Mouse (Mus musculus) adrenal gland, adult 8-10 months (tissue): ENCODE data around the gene Stat5b. TPM values are rescaled to one million over a fixed set of nuclear protein-coding genes. Genes with fewer than 3 reads are reported as not detected.

ENCODE experiments used
- DNase-seq: peaks from one replicate; pipeline ENCODE4 v3.0.0; 2022
- total RNA-seq, 4 experiments: library from RNA; stranded (reverse); gene quantifications; 2 replicates each; pipeline ENCODE4 v1.2.4; 2022

The Stat5b gene
- 10 to 100 TPM; 64.5 to 92.1 (median 73.7) TPM for total RNA-seq

- peak; percentile 56 for DNase-seq
Observed at GRCm38 (mm10) chr11:100850038-100850777, at the start of gene Stat5b. TSS of gene Stat5b (minus strand) at chr11:100850724.

DNA sequence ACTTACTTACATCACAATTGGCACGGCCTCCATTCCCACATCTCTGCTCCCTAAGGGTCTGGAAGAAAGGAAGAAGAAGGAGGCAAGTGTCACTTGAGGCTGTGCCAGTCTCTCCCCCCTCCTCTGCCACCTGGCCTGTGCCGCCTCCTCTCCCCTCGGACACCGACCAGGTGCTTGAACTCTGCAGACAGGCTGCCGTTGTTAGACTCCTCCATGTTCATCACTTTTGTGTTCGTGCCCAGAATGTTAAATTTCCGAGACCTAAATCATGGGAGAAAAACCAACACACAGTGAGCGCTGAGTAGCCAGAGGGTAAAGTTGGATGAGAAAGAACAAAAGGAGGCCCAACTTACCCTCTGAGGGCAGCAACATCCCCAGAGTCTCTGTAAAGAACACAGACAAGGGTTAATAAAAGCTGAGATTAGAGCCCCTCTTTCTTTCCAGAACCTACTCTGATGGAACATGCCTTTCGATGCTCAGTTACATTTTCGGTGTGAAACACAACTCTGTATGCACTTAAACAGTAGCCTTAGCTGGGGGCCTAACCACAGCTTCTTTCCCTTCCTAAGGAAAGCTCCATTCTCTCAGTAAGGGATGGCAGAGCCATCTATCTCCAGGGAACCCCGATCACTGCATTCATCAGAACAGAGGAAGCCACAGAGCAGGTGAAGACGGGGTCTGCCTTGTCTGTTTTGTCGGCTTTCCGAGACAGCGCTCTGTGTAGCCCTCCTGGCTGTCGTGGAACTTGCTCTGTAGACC, 48.1 kb upstream of the Stat5b start:
- DNase-seq, result no peak

GRCm38 (mm10) chr11:100897294-100898231, 47.0 kb upstream of the Stat5b start:
- DNase-seq, result no peak

DNA sequence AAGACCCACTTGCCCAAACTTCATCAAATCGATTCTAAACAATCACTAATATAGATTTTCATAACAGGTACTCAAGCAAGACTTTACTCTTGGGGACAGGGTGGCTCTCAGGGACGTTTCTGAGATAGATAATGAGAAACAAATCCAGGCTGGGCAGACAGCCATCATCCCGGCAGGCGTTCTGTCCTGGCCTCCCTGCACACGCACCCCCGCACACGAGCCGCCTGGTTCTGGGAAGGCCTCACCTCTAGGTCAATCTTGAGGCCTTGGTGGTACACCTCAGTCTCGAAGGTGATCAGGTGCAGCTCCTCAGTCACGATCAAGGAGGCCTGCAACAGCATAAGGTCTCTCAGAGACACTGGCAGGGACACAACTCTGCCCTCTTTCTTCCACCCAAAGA, 45.6 kb upstream of the Stat5b start:
- DNase-seq, result no peak

GRCm38 (mm10) chr11:100894146-100894918, 43.8 kb upstream of the Stat5b start:
- DNase-seq, result no peak

DNA sequence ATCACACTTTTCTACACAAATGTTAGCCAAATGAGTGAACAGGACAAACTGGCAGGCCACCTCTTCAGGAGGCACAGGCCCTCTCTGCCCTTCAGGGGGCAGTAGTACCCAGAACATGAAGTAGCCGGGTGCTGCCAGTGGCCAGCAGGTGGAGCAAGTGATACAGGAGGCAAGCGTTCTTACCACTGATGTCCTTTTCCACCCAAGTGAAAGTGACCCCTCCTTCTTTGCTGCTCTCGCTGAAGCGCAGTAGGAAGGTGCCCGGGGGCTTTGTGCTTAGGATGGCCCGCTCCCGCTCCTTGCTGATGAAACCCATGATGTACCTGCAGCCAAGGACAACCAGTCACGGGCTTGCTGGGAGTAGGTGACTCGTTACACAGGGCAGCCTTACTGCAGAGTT, 43.0 kb upstream of the Stat5b start:
- peak; percentile 86 for DNase-seq

DNA sequence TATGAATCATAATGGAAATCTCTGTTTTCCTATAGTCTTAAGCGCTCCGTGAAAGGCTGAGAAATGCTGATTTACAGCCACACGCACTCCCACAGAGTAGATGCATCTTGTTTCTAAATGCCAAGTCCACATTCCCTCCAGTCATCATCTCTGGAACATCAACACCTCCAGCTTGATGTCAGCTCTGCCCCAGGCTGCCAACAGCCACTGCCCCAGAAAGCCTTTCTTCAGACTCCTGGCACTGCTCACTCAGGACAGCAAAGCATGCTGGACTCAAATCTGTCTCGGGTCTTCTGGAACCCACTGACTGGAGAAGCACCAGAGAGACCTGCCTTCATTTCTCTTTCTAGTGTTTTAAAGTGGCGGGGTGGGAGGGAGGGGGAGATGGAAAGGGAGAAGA, 41.9 kb upstream of the Stat5b start:
- no peak for DNase-seq

- no peak for DNase-seq
Observed at GRCm38 (mm10) chr11:100891256-100892123, 41.0 kb upstream of the Stat5b start.

DNA sequence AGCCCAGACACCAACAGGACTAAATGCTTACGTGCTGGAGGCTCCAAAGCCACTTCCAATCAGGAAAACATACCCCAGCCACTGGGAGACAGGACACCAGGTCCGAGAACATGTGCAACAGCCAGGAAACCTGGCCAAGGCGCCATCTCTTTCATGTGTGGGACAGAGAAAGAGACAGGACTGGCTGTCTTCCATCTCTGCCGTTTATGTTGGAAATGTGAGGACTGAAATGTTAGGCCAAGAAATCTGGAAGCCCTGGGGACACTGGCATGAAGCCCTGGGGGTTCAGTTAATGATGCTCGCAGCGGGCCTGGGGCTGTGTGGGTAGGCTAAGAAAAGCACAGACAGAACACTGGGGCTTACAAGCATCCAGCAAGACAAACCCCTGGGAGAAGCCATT, 40.0 kb upstream of the Stat5b start:
- DNase-seq, result no peak

GRCm38 (mm10) chr11:100888348-100888820, 37.9 kb upstream of the Stat5b start:
- DNase-seq, result no peak

GRCm38 (mm10) chr11:100887764-100888163, 37.2 kb upstream of the Stat5b start:
- DNase-seq, result peak; percentile 69

- DNase-seq, result no peak
Observed at GRCm38 (mm10) chr11:100887236-100887635, 36.7 kb upstream of the Stat5b start.

DNA sequence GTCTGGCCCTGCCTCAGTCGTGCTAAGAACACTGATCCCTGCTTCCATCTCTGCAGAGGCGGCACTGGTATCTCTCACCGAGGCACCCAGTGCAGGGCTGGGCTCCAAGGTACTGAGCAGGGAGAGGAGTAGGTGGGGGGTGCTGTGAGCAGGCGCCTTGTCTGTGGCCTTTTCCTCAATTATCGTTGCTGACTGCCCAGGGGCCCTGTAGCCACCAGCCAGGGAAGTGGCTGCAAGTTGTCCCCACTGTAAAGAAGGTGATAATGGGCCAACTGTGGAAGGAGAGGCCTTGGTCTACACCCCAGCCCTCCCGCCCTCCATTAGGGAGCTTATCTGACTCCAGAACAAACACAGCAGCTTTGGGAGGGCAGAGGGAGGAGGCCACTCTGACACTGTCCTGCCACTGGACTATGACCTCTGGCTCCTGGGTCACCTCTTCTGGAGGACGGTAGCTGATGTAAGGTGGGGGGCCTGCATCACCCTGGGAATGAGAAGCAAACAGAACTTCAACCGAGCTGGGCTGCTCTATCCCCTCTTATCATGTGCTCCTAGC, 35.7 kb upstream of the Stat5b start:
- no peak for DNase-seq

GRCm38 (mm10) chr11:100885472-100885871, 34.9 kb upstream of the Stat5b start:
- DNase-seq, result no peak

- DNase-seq, result no peak
Observed at GRCm38 (mm10) chr11:100883640-100884039, 33.1 kb upstream of the Stat5b start.

DNA sequence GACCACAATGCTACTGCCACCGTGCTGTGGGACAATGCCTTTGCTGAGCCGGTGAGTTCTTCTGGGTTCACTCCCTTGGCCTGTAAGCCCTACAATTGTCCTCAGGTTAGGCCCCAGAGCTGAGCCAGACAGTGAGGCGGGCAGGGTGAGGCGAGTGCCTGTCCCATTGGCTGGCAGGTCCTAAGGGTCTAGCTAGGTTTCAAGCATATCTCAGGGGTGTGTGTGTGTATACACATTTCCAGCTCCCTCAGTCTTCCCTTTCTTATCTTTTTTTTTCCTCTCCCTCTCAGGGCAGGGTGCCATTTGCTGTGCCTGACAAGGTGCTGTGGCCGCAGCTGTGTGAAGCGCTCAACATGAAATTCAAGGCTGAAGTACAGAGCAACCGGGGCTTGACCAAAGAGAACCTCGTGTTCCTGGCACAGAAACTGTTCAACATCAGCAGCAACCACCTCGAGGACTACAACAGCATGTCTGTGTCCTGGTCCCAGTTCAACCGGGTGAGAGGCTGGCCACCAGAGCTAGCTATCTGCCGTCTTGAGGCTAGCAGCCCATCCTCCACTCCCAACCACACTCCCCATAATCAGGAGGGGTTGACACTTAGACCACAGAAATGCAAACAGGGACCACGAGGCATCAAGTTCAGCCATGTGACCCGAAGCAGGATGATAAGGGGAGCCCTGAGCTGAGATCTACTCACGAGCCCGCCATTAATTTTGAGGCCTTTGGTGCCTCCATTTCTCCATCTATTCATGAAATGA, 29.0 kb upstream of the Stat5b start:
- no peak for DNase-seq

DNA sequence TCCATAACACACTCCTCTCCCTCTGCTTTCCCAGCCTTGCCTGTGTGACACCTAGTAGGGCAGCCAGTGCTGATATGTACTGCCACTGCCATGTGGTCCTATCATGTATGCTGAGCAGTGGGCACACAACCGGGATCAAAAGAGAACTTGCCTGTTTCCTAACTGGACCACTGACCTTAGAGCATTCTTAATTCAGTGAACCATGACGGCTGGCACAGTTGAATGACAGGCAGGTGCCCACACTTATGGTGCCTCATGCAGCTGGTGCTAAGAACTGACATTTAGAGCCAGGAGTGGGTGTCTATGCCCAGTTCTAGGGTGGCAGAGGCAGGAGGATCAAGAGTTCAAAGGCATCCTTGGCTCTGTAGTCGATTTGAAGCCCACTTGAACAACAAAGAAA, 25.2 kb upstream of the Stat5b start:
- DNase-seq, result no peak

DNA sequence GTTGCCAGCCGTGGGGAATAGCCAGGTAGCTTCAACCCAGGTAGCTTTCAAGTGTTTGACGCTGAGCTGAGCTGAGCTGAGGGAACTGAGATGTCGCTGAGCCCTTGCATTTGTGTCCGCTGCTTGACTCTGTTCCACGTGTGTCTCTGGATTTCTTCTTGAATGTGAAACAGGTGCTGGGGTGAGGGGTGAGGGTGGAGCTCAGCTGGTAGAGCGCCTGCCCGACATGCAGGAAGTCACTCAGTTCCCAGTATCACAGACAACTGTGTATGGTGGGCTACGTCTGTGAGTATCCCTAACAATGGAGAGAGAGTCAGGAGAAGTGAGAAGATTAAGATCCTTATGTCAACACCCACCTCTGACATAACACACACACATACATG, 20.4 kb upstream of the Stat5b start:
- DNase-seq, result no peak

DNA sequence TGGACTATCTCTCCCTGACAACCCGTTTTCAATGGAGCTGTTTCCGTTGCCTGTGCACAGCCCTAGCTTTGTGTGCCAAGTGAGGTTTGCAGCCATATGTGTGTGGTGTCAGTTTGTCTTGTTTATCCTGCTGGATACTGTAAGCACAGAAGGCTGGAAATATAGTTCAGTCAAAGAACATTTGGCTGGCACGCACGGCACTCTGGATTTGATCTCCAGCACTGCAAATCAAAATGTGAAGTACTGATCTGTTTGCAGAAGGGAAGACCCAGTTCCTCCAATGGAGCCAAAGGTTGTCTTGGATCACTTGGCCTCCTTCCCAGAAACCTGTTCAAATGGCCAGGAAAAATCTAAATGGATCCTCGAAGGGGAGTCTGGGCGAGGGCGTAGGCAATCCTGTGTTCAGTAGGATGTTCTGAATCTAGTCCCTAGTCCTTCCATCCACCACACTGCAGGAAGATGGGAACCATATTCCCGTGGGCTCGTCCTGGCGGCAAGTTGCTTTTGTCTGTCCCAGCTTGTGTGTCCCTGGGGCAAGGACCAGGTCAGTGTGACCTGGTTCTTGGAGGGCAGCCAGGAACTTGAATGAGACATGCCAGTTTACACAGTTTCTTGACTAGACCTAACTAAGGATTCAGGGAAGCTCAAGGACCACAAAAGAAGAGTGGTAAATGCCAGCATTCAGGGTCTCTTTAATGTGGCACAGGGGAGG, 19.9 kb upstream of the Stat5b start:
- peak; percentile 54 for DNase-seq
